Mouse (Mus musculus): ENCODE measurements around the gene Cfap20. TPM values are rescaled to one million over a fixed set of nuclear protein-coding genes. Genes with fewer than 3 reads are reported as not detected.

The Cfap20 gene
- total RNA-seq, 1 experiment from 2014 or later = 58.0 TPM

DNA sequence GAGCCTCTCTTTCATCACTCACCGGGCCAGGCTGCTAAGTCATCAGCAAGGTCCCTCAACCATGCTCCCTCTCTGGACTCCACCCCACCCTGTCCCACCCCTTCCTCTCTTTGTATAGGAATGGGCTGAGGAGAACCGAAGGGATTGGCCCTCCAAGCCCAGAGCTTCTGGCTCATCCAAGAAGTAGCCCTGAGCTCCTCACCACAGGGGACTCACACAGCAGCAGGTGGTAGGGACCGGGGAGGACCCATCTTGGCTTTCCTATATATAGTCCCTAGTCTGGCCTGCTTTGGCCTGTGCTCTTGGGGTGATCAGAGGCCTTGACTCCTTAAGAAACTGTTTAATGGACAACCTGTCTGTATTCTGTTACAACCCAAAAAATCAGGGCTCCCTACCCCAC lies 60.2 kb downstream of the Cfap20 start:
- DNase-seq = no peak

GRCm38 (mm10) chr8:95373389-95374002 lies 61.2 kb downstream of the Cfap20 start:
- no peak for DNase-seq

Other genes starting within 250 kb of the Cfap20 start
- gene Kifc3, start 232.1 kb downstream of the Cfap20 start, total RNA-seq (2021) = 108 and 116 TPM in 2 replicates
- gene Cngb1, start 128.3 kb downstream of the Cfap20 start, total RNA-seq (2021) = 0.52 and 1.6 TPM in 2 replicates
- 0.76 TPM in 1 of 2 replicates, not detected in the other for gene Tepp, start 124.3 kb downstream of the Cfap20 start, total RNA-seq (2021)
- gene Zfp319, start 102.9 kb downstream of the Cfap20 start, total RNA-seq (2021) = 11.3 and 13.6 TPM in 2 replicates
- gene Usb1, start 102.6 kb downstream of the Cfap20 start, total RNA-seq (2021) = 22.4 and 23.0 TPM in 2 replicates
- 8.7 and 10.5 TPM in 2 replicates for gene Mmp15, start 82.6 kb downstream of the Cfap20 start, total RNA-seq (2021)
- 59.6 and 88.3 TPM in 2 replicates for gene Csnk2a2, start 55.2 kb upstream of the Cfap20 start, total RNA-seq (2021)
- gene Ccdc113, start 99.2 kb upstream of the Cfap20 start, total RNA-seq (2021) = 1.4 TPM in 1 of 2 replicates, not detected in the other
- gene Prss54, start 141.5 kb upstream of the Cfap20 start, total RNA-seq (2021) = not detected in 2 replicates
- gene Gins3, start 198.6 kb upstream of the Cfap20 start, total RNA-seq (2021) = 3.2 and 4.1 TPM in 2 replicates
- gene Ndrg4, start 242.1 kb upstream of the Cfap20 start, total RNA-seq (2021) = 15.4 and 22.5 TPM in 2 replicates

Measured in adrenal gland, postnatal 25 days (tissue).